Mouse (Mus musculus): ENCODE results near the gene Itgal. TPM values are rescaled to one million over a fixed set of nuclear protein-coding genes. Genes with fewer than 3 reads are reported as not detected.

The Itgal gene
- polyA plus RNA-seq, 1 experiment from 2014 or later, result 1.2 TPM

DNA sequence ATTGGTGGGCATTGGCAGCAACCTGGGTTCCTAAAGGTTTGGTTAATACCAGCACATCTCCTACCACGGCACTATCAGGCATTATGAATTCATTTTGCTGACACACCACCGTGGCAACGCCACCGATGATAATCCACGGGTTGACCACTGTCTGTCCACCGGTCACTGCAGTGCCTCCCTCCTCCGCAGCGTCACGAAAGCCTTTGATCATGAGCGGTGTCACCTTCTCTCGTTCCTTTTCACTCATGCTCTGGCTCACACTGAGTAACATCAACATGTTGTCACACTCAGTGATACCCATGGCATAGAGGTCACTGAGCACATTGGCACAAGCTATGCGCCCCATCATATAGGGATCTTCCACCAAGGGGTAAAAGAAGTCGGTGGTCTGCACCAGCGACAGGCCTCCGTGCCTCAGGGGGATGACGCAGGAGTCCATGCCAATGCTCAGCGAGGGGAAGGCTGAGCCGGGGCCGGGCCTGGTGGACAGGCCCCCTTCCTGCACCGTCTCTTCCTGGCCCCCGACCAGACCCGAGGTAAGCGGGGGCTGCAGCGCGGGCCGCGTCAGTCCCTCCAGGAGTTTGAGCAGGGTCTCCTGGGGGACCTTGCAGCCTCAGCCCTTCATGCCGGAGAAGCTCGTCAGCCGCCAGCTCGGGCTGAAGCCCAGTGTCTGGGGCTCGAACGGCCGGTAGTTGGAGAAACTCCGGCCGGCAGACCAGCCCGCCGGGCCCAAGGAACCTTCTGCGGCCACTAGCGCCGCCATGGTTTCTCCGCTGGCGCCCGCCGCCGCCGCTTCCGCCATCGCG lies 22.7 kb upstream of the Itgal start:
- no peaks in the 10 kb centered on the region for H3K27me3 ChIP-seq (ENCODE audit: control insufficient read depth, insufficient read depth, low read length)
- DNase-seq (ENCODE audit: low spot score) (peak; percentile 21), ATAC-seq (ENCODE audit: insufficient read depth, low FRiP score, low TSS enrichment) (peak; percentile 75)
- peak overlapping the region; percentile 93 for H3K4me2 ChIP-seq (ENCODE audit: low read depth)
- peak overlapping the region; percentile 67; the same call in 1 of the 2 replicates for H3K27ac ChIP-seq (ENCODE audit: low read depth, low read length)
- H3K4me3 ChIP-seq (ENCODE audit: low read depth, low read length), result peak overlapping the region; percentile 86
- H3K36me3 ChIP-seq (ENCODE audit: control insufficient read depth, insufficient read depth, low read length), result no peaks in the 10 kb centered on the region
- no peaks in the 10 kb centered on the region for H3K9me3 ChIP-seq (ENCODE audit: control insufficient read depth, low read length)
- peaks cover 7% of the 10 kb centered on the region for H3K4me1 ChIP-seq (ENCODE audit: control insufficient read depth, insufficient read depth, low read length)
- peak overlapping the region; percentile 93 for H3K9ac ChIP-seq (ENCODE audit: low read length)
- 16% methylated on average over 50 of the region's 50 CpGs for whole genome bisulfite sequencing

DNA sequence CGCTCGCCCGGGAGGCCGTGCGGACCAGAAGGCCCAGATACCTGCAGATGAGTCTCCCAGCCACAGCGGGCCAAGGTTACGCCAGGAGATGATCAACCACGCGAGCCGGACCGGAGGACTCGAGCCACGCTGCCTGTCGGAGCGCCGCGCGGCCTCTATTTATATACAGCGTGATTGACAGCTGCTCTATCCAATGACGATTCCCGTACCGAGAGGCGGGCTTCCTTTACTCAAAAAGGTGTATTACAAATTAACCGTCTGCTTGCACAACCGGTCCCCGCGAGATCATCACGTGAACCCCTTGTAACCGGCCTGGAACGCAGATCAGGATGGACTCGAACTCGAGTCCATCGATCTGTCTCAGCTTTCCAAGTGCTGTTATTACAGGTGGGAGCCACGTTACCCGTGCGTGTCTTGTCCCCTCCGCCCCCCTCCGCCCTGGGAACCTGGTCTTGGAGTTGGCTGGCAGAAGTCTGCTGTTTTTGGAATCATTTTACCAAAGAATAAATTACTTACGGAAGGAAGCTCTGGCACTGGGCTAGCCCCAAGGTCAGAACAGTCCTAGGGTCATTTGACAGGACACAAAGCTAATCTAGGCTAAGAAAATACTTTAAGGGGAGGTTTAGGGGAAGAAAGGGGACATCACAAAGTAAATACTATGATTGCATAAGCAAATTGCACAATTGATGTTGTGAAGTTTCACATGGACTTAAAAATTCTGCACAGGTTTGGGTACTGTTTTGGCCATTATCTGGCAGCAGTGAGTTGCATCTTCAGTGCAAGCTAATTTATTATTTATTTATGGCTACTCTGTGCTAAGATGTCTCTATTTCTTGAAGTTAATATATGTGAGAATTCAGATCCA lies 21.9 kb upstream of the Itgal start, which contains the start of gene Sephs2:
Sephs2 (minus strand) TSS at position 131 of the 865 bp plus-strand sequence.
- peak; percentile 89 for ATAC-seq (ENCODE audit: insufficient read depth, low FRiP score, low TSS enrichment)
- DNase-seq (ENCODE audit: low spot score), result peak; percentile 92
- H3K4me1 ChIP-seq (ENCODE audit: control insufficient read depth, insufficient read depth, low read length), result peaks cover 7% of the 10 kb centered on the region
- WGBS, result 3% methylated on average over 39 of the region's 39 CpGs
- no peaks in the 10 kb centered on the region for H3K36me3 ChIP-seq (ENCODE audit: control insufficient read depth, insufficient read depth, low read length)
- H3K27ac ChIP-seq (ENCODE audit: low read depth, low read length), result peak within 1 kb of the TSS; percentile 67; the same call in 1 of the 2 replicates
- no peaks in the 10 kb centered on the region for H3K27me3 ChIP-seq (ENCODE audit: control insufficient read depth, insufficient read depth, low read length)
- peak within 1 kb of the TSS; percentile 93 for H3K4me2 ChIP-seq (ENCODE audit: low read depth)
- no peaks in the 10 kb centered on the region for H3K9me3 ChIP-seq (ENCODE audit: control insufficient read depth, low read length)
- peak within 1 kb of the TSS; percentile 93 for H3K9ac ChIP-seq (ENCODE audit: low read length)
- H3K4me3 ChIP-seq (ENCODE audit: low read depth, low read length), result peak within 1 kb of the TSS; percentile 86

GRCm38 (mm10) chr7:127276519-127276961 lies 19.5 kb upstream of the Itgal start:
- WGBS, result 71% methylated on average over 5 of the region's 5 CpGs
- no peaks in the 10 kb centered on the region for H3K9me3 ChIP-seq (ENCODE audit: control insufficient read depth, low read length)
- H3K4me2 ChIP-seq (ENCODE audit: low read depth), result no peak overlapping the region
- no peaks in the 10 kb centered on the region for H3K36me3 ChIP-seq (ENCODE audit: control insufficient read depth, insufficient read depth, low read length)
- H3K9ac ChIP-seq (ENCODE audit: low read length), result no peak overlapping the region
- ATAC-seq (ENCODE audit: insufficient read depth, low FRiP score, low TSS enrichment), result no peak
- H3K27me3 ChIP-seq (ENCODE audit: control insufficient read depth, insufficient read depth, low read length), result no peaks in the 10 kb centered on the region
- DNase-seq (ENCODE audit: low spot score), result no peak
- H3K27ac ChIP-seq (ENCODE audit: low read depth, low read length), result no peak overlapping the region
- H3K4me3 ChIP-seq (ENCODE audit: low read depth, low read length), result no peak overlapping the region
- peaks cover 7% of the 10 kb centered on the region for H3K4me1 ChIP-seq (ENCODE audit: control insufficient read depth, insufficient read depth, low read length)

- 25% methylated on average over 8 of the region's 8 CpGs for WGBS
- Histone ChIP-seq H3K4me3 (ENCODE audit: low read depth, low read length) (no peak overlapping the region), H3K9ac (ENCODE audit: low read length) (no peak overlapping the region), H3K27ac (ENCODE audit: low read depth, low read length) (no peak overlapping the region), H3K4me1 (ENCODE audit: control insufficient read depth, insufficient read depth, low read length) (peaks cover under 1% of the 10 kb centered on the region), H3K36me3 (ENCODE audit: control insufficient read depth, insufficient read depth, low read length) (no peaks in the 10 kb centered on the region), H3K27me3 (ENCODE audit: control insufficient read depth, insufficient read depth, low read length) (no peaks in the 10 kb centered on the region), H3K9me3 (ENCODE audit: control insufficient read depth, low read length) (no peaks in the 10 kb centered on the region), H3K4me2 (ENCODE audit: low read depth) (no peak overlapping the region)
- no peak for ATAC-seq (ENCODE audit: insufficient read depth, low FRiP score, low TSS enrichment)
- peak; percentile 55 for DNase-seq (ENCODE audit: low spot score)
Observed at GRCm38 (mm10) chr7:127278311-127278710, 17.7 kb upstream of the Itgal start.

GRCm38 (mm10) chr7:127280092-127280491 lies 16.0 kb upstream of the Itgal start:
- ATAC-seq (ENCODE audit: insufficient read depth, low FRiP score, low TSS enrichment) (no peak), DNase-seq (ENCODE audit: low spot score) (no peak)
- no peaks in the 10 kb centered on the region for H3K27me3 ChIP-seq (ENCODE audit: control insufficient read depth, insufficient read depth, low read length)
- no peak overlapping the region for H3K9ac ChIP-seq (ENCODE audit: low read length)
- H3K36me3 ChIP-seq (ENCODE audit: control insufficient read depth, insufficient read depth, low read length), result no peaks in the 10 kb centered on the region
- no peaks in the 10 kb centered on the region for H3K9me3 ChIP-seq (ENCODE audit: control insufficient read depth, low read length)
- no peak overlapping the region for H3K4me3 ChIP-seq (ENCODE audit: low read depth, low read length)
- H3K4me1 ChIP-seq (ENCODE audit: control insufficient read depth, insufficient read depth, low read length), result no peaks in the 10 kb centered on the region
- H3K4me2 ChIP-seq (ENCODE audit: low read depth), result no peak overlapping the region
- no peak overlapping the region for H3K27ac ChIP-seq (ENCODE audit: low read depth, low read length)
- WGBS, result 69% methylated on average over 3 of the region's 3 CpGs

DNA sequence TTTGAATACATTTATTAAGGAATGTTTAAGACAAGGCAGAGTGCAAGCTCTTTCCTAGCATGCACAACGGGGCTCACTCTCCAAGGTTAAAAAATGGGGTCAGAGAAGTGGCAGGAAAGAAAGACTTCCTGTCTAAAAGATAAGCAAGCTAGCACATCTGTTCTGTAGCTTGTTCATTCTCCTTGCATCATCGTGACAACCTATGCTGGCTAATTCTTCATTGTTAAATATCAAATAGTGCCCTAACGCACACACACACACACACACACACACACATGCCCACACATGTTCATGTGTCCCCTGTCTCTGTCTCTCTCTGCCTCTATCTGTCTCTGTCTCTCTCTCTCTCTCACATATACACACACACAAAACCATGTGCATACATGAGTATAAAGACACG lies 14.9 kb upstream of the Itgal start:
- ATAC-seq (ENCODE audit: insufficient read depth, low FRiP score, low TSS enrichment) (no peak), DNase-seq (ENCODE audit: low spot score) (no peak)
- Histone ChIP-seq H3K27me3 (ENCODE audit: control insufficient read depth, insufficient read depth, low read length) (no peaks in the 10 kb centered on the region), H3K27ac (ENCODE audit: low read depth, low read length) (no peak overlapping the region), H3K4me3 (ENCODE audit: low read depth, low read length) (no peak overlapping the region), H3K4me2 (ENCODE audit: low read depth) (no peak overlapping the region), H3K36me3 (ENCODE audit: control insufficient read depth, insufficient read depth, low read length) (no peaks in the 10 kb centered on the region), H3K9ac (ENCODE audit: low read length) (no peak overlapping the region), H3K9me3 (ENCODE audit: control insufficient read depth, low read length) (no peaks in the 10 kb centered on the region), H3K4me1 (ENCODE audit: control insufficient read depth, insufficient read depth, low read length) (no peaks in the 10 kb centered on the region)
- 76% methylated on average over 4 of the region's 4 CpGs for WGBS

DNA sequence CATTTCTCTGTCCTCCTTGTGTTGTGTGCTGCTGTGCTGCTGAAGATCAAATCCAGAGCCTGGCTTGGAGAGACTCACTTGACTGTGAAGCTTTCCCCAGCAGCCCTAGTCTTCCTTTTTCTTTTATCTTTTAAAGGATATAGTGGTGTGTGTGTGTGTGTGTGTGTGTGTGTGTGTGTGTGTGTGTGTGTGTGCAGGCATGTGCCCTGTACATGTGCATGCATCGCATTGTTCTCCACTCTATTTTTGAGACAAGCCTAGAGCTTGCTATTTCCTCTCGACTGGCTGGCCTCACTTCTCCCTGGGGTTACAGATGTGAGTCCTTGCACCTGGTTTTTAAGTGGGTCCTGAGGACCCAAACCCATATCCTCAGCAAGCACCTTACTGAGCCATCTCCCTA lies 13.9 kb upstream of the Itgal start:
- WGBS, result 90% methylated on average over 2 of the region's 2 CpGs
- ATAC-seq (ENCODE audit: insufficient read depth, low FRiP score, low TSS enrichment) (no peak), DNase-seq (ENCODE audit: low spot score) (no peak)
- H3K4me1 ChIP-seq (ENCODE audit: control insufficient read depth, insufficient read depth, low read length), result no peaks in the 10 kb centered on the region
- no peak overlapping the region for H3K4me2 ChIP-seq (ENCODE audit: low read depth)
- H3K27ac ChIP-seq (ENCODE audit: low read depth, low read length), result no peak overlapping the region
- peaks cover 2% of the 10 kb centered on the region; the same call in 1 of the 2 replicates for H3K9me3 ChIP-seq (ENCODE audit: control insufficient read depth, low read length)
- H3K36me3 ChIP-seq (ENCODE audit: control insufficient read depth, insufficient read depth, low read length), result no peaks in the 10 kb centered on the region
- H3K9ac ChIP-seq (ENCODE audit: low read length), result no peak overlapping the region
- H3K27me3 ChIP-seq (ENCODE audit: control insufficient read depth, insufficient read depth, low read length), result no peaks in the 10 kb centered on the region
- H3K4me3 ChIP-seq (ENCODE audit: low read depth, low read length), result no peak overlapping the region

DNA sequence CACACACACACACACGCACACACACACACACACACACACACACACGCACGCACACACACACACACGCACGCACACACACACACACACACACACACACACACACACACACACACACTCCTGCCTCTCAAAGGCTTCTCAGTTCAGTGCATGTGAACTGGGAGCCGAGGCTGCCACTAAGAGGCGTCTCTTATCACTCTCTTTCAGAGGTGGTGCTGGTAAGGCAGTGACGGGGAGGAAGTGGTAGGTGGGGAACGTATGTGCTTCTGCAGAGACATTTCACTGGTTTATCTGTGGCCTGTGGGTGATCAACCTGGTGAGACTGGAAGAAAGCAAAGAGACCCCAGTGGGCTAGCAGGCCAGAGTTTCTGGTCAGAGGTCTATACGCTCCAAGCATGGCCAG lies 10.9 kb upstream of the Itgal start:
- no peak for ATAC-seq (ENCODE audit: insufficient read depth, low FRiP score, low TSS enrichment)
- H3K4me1 ChIP-seq (ENCODE audit: control insufficient read depth, insufficient read depth, low read length), result no peaks in the 10 kb centered on the region
- WGBS, result 72% methylated on average over 5 of the region's 10 CpGs
- no peak for DNase-seq (ENCODE audit: low spot score)
- no peak overlapping the region for H3K27ac ChIP-seq (ENCODE audit: low read depth, low read length)
- H3K9me3 ChIP-seq (ENCODE audit: control insufficient read depth, low read length), result peaks cover 10% of the 10 kb centered on the region
- no peak overlapping the region for H3K9ac ChIP-seq (ENCODE audit: low read length)
- H3K4me3 ChIP-seq (ENCODE audit: low read depth, low read length), result no peak overlapping the region
- H3K4me2 ChIP-seq (ENCODE audit: low read depth), result no peak overlapping the region
- no peaks in the 10 kb centered on the region for H3K27me3 ChIP-seq (ENCODE audit: control insufficient read depth, insufficient read depth, low read length)
- H3K36me3 ChIP-seq (ENCODE audit: control insufficient read depth, insufficient read depth, low read length), result no peaks in the 10 kb centered on the region

All from neural tube, embryonic 11.5 days (tissue).